Mouse (Mus musculus) retina, postnatal 1 day (tissue): ENCODE measurements at regions not wholly inside any gene's neighbourhood (a gene's known extent, or its start where the extent isn't known, plus 50 kb on each side); places are given as distances from the start of the nearest gene placed in this dataset.
"Not testable (repeated sequence)": the region's sequence is repeated elsewhere in the genome, so short reads cannot be mapped to it uniquely, and the experiment has no call there.

Source experiments
- DNase-seq: peaks from one replicate; pipeline ENCODE4 v3.0.0-alpha.2; 2012

DNA sequence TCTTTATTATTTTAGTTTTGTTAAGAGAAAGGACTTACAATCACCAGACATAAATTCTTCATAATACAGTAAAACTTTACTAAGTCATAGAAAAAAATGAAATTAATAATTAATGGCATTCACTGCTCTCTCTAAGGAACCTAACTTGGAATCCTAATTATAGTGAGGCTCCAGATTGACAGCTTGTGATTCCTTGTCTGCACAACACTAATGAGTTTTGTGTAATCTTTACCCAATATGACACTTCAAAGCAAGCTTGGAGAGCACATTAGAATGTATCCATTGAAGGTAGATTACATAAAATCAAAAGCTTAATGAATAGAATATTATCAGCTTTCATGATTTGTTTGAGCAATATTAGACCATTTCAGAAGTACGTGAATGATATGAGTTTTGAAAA is 1914.7 kb downstream of the Efna5 start:
- peak; percentile 20 for DNase-seq

DNA sequence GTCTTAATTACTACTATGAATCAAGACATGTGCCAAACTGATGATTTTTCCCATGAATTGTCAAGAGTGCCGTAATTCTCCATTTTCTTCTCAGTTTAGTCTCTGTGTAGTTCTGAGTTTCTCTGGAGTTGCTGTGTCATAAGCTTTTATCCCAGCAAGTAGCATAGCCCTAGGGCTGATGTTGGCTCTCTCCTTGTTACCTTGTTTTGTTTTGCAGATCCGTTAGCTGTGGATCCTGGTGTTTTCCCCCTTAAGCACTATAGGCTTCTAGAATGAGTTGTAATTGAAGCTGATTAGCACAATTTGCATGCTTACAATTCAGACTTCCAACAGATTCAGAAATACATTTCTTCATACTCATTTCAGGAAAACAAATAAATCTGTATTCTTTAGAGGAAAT is 1915.5 kb downstream of the Efna5 start:
- peak; percentile 8 for DNase-seq

DNA sequence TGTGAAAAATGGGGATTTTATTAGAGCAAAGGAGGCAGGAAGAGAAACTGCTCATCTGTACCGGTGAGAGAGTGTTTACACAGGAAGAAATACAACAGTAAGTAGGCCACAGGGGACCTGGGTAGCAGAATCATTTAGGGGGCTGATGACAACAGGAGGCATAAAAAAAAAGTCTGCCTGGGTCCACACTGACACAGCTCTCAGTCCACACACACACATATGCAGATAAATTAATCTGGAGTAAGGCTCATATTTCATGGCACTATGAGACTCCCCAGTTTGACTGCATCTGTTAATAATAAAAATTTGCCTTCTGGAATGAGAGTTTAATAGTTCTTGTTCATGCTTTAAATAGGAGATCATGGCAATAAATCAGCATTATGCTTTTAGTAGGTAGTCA is 1929.7 kb downstream of the Efna5 start:
- DNase-seq: no peak

DNA sequence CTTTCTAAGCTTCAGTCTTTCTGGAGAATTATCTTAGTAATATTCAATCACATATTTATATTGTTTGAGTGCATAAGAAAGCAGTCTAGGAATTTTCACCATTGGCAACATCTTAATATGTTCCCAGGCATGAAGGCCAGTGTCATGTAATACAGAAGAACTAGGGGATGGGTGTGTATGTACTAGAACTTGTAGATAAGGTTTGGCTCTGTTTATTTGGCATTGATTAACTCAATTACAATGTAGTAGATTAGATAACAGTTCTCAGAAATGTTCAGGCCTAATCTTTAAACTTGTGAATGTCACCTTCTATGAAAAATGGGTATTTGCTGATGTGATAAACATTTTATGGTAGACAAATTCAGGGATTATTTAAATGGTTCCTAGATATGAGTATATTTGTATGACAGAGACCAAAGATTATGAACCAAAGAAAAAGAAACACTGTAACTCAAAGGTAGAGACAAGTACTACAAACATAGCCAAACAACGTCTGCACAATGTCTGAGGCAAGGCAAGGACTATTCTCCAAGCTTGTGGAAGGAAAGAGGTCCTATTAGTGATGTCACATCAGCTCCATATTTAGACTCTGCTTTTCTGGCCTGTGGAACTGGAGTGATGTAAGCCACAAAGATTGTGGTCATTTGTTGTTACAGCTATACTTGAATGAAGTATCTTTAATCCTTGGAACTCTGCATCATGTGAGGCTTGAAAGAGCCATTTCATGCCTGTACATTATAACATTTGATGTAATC is 1924.8 kb upstream of the Nudt12 start:
- no peak for DNase-seq

DNA sequence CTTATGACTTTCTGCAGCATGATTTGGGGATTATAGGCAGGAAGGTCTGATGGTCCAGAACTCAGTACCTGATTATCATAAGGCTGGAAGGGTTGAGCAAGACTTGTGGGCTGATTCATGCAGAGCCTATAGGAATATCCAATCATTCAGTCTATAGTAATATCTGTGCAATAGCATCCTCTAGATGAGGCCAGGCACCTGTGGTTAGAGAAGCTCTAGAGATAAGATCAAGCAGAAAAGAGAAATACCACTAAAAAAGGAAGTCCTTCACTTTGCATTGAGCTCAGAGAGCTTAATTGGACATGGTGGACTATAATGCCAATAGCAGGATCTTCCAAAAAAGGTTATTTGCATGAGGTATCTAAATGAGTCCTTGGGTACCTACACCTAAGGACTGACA is 1921.1 kb upstream of the Nudt12 start:
- DNase-seq: no peak

DNA sequence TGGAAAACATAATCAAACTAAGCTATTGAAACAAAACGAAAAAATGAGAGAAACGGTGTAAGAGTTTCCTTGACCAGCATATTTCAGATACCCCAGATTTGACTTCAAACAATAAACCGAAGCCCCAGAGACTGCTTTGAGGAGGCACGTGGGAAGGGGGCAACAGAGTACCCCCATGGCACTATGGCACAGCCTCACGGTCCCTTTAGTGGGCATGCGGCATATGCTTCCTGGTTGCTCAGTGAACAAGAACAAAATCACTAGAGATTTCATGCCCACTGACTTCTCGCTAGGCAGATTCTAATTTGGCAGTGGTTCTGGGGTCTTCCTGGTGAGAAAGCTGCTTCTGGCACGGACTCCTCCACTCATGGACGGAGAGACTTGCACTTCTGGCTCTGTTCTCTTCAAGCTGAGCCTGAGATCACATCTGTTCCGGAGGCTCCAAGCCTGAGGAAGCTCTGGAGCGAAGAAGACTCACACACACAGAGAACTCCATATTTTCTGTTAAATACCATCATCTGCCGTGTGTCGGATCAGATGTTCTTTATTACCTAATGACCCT is 1912.7 kb upstream of the Nudt12 start:
- DNase-seq: peak; percentile 2

DNA sequence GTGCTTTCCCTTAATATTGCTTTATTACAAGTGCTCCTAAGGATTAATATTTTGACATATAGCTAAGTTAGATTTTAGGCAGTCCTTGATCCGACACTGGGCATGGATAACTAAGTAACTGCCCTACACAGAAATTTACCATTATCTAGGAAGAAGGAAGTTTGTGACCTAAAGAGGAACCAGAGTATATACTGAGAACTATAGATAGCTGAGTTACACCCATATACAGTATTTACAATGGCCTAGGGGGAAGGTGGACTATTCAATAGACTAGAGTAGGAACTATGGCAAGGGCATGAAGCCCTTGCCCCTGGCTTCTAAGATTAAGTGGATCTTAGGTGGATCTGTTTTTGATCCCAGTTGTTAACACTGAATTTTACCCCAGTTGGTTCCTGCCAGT is 1869.5 kb upstream of the Nudt12 start:
- not testable (repeated sequence) for DNase-seq

DNA sequence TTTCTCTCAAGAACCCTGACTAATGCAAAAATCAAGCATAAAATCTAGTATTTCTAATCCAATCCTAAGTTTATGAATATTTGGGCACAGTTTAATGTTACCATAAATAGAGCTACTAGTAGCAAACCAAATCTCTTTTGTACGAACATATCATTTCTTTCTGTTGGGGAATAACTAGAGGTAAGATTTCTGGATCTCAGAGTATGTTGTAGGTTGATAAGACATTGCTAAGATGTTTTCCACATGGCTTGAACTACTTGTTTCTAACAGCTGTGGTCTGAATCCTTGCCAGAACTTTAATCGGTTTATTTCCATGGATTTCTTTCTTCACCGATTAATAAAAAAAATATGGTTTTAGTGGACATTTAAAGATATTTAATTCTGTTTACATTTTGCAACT is 1844.3 kb upstream of the Nudt12 start:
- no peak for DNase-seq

DNA sequence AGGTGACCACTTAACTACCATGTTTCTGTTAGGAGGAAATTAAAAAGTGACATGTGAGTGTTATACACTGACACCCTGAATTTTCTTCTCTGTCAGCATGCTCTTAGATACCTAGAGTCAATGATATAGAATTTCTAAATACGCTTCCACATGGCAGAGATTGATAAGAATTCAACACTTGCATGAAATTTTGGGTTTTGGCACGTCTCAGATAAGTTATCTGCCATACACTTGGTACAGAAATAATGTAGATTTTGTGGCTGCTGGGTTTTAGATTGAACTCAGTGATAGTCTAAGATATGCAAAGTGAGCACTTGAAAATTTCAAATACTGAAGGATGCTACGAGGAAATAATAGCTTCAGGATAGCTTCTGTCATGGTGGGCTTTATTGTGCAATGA is 1841.5 kb upstream of the Nudt12 start:
- DNase-seq: no peak

DNA sequence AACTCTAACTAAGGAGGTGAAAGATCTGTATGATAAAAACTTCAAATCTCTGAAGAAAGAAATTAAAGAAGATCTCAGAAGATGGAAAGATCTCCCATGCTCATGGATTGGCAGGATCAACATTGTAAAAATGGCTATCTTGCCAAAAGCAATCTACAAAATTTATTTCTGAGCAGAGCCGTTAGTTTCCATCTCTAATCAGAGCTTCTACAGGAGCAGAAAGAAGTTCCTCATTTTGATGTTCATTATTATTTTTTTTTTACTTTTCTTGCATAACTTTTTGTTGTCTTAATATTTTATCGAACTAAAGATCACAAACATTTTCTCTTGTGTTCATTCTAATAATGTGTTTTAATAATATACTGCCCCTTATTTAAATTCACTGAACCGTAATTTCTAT is 1825.6 kb upstream of the Nudt12 start:
- not testable (repeated sequence) for DNase-seq

DNA sequence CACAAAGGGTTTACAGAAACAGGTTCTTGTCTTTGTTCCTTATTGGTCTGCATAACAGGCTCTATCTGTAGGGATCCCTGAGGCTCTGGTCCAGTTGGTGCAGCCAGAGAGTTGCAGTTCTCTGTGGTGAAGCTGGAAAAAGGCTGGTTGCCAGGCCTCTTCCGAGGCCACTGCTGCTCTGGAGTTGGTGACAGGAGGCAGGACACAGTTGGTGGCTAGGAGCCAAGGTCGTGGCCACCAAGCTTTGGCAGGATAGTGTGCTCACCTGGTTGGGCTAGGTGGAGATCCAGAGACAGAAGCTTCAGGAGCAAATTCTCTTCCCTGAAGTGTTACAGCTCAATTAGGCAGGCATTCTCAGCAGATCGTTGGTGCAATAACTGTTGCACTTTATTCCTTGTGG is 1819.4 kb upstream of the Nudt12 start:
- no peak for DNase-seq

DNA sequence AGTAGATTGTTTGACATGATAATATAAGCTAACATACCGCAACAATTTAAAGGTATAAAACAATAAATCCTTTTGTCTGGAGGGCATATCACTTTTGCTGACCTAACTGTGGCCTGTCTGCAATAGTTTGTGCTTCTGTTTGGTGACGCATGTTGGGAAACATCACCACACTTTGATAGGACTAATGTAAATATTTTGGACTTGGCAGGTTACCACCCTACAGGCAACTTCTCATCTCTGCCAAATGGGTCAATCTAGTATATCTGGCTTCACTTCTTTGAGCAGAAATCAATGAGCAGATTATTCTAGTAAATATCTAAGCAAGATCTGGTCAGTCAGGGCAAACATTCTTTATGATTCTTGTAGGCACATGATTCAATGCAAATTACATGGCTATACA is 1817.3 kb upstream of the Nudt12 start:
- no peak for DNase-seq

DNA sequence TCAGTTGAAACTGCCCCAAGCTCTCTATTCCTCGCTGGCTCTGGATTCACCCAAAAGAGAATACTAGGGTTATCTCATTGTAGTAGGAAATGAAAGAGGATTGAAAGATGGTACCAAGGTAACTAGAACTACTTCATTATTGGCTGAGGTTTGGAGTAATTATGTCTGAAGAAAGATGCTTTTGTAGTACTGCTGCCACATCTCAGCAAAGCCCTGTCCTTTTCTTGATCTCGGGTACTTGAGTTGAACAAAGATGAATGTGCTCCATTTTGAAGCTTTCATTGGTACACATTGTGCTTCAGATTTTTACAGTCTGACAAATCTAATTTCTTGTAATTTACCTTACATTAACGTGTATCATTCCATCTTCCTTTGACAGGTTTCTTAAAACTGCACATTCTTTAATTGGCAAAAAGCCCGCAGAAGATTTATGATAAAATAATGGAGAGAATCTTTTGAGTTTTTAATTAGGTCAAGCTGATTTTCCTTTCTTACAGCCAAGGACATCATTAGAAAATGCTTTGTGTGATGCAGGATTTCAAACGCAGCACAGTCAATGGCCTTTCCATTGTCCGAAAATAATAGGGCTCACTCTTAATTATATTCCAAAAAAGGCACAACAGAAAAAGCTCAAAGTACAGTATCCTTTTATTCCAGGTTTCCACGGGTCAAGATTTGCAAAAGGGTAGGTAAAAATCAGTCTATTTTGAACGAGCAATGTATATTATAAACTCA is 1791.7 kb upstream of the Nudt12 start:
- peak; percentile 70 for DNase-seq

DNA sequence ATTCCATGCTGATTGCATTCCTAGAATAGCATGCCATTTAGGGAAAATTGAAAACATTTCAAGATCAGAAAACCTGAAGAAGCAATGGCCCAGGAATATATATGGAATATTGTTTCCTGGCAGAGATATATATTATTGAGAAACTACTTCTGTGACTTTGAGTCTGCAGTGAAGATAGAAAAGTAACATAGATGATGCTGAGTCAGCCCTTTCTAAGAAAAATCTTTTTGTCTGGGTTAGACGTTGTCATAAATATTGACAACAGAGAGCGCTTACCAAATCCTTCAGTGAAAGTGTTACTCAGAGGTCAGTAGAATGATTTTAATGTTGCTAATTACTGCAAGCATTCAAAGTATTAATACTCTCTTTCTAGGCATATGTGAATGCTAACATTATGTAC is 1749.1 kb upstream of the Nudt12 start:
- no peak for DNase-seq

DNA sequence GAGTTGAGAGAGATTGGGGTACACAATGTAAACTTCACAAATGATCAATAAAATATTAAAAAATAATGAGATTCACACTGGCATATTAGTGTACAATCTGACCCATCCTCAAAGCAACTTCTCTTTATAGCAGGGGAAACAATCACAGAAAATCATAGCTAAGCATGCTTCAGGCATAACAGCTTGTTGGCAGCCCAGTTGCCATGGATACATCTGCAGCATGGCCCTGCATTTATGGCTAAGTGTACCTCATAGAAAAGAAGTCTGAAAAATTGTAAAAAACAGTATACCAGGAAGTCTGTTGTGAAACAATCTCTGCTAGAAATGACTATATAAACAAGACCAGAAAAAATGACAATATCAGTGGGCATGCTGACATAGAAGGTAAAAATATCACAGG is 1747.9 kb upstream of the Nudt12 start:
- DNase-seq: no peak

DNA sequence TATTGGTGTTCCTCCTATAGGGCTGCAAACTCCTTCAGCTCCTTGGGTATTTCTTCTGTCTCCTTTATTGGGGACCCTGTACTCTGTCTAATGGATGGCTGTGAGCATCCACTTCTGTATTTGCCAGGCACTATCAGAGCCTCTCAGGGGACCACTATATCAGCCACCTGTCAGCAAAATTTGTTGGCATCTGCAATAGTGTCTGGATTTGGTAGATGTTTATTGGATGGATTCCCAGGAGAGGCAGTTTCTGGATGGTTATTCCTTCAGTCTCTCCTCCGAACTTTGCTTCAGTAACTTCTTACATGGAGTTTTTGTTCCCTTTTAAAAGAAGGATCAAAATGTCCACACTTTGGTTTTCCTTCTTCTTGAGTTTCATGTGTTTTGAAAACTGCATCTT is 1729.7 kb upstream of the Nudt12 start:
- DNase-seq: no peak

DNA sequence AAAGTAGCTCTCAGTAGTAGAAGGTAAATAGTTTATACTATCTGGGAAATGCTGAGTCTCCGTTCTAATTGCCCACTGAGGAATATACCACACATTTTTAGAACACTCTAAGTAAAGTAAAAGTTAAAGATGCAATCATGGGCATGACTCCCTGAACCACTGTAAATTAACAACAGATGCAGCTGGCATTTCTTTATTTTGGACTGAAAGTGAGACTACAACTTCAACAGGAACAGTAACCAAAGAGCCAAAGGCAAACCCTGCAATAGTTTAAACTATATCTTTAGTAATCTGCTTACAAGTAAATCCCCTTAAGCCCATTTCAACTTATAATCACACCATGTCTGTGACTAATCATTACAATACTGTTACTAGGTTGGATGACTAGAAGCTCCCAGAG is 1725.0 kb upstream of the Nudt12 start:
- DNase-seq: no peak

DNA sequence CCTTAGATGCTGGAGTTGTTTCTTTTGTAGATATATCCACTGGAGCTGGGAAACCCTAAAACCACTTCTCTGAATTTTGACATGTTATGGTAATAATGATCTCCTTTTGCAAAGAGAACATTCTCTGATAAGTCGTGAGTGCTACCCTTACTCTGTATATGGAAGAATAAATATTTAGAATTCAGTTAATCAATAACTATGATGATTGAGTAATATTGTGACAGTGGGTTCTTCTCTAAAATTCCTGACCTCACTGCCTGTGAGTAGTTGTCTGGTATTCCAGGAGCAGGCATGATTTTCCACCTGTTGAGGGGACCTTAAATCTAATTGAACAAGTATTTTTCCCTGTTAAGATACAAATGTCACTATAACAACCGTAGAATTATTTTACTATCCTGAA is 1707.0 kb upstream of the Nudt12 start:
- DNase-seq: no peak

DNA sequence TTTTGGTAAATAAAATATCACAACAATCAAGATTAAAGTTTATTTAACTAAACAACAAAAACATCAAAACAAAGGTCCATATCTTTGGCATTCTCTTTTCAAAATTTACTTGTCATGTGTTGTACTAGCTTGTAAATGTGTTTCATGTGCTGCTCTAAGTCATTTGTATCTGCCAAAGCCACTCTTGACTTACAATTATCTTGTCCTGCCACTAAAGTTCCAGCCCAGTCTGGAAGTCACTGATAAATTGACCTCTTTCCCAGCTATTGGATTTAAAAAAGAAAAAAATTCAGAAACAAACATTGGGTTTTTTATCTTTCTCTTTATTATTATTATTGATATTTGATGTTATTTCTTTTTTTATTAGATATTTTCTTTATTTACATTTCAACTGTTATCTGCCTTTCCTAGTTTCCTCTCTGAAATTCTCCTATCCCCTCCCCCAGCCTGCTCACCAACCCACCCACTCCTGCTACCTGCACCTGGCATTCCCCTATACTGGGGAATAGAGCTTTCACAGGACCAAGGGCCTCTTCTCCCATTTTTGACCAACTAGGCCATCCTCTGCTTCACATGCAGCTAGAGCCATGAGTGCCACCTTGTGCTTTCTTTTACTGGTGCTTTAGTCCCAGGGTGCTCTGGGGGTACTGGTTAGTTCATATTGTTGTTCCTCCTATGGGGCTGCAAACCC is 1704.9 kb upstream of the Nudt12 start:
- no peak for DNase-seq

DNA sequence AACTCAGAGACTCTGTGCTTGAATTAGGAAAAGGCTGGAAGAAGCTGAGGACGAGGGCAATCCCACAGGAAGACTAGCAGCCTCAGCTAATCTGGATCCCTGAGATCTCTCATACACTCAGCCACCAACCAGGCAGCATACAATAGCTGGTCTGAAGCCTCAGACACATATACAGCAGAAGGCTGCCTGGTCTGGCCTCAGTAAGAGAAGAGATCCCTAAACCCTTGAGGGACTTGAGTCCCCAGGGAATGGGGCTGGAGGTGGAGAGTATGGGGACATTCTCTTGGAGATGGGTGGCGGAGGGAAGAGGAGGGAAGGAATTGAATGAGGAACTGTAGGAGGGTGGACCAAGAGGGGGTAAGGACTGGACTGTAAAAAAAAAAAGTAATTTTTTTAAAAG is 1704.3 kb upstream of the Nudt12 start:
- no peak for DNase-seq
